Mouse (Mus musculus): ENCODE data around the gene Pot1a. TPM values are rescaled to one million over a fixed set of nuclear protein-coding genes. Genes with fewer than 3 reads are reported as not detected.

Gene Pot1a
- total and polyA plus RNA-seq, 3 experiments, result 19.9 to 22.0 TPM; not detected in 1

GRCm38 (mm10) chr6:25752651-25753050, 56.4 kb downstream of the Pot1a start:
- H3K9me3 ChIP-seq (replicated peaks; ENCODE audit: insufficient read depth, low read length), result no peaks in the 10 kb centered on the region
- TF ChIP-seq MYB (IDR thresholded peaks at IDR 0.05; ENCODE audit: low read depth, low read length), result no peak
- no peak for TF ChIP-seq SIN3A (IDR thresholded peaks at IDR 0.05; ENCODE audit: low read length)
- no peak for TF ChIP-seq TAL1 (IDR thresholded peaks at IDR 0.05; ENCODE audit: low read length)
- no peak for TF ChIP-seq MXI1 (IDR thresholded peaks at IDR 0.05; ENCODE audit: low read depth, low read length)
- no peak for TF ChIP-seq MAFK (IDR thresholded peaks at IDR 0.05; ENCODE audit: borderline replicate concordance, low read depth, low read length)
- TF ChIP-seq POLR2AphosphoS5 (IDR thresholded peaks at IDR 0.05; ENCODE audit: borderline replicate concordance, low read depth, low read length), result no peak
- TF ChIP-seq RCOR1 (IDR thresholded peaks at IDR 0.05; ENCODE audit: low read depth, low read length), result no peak
- no peak for TF ChIP-seq JUND (IDR thresholded peaks at IDR 0.05; ENCODE audit: low read depth, low read length)
- no peak for TF ChIP-seq TCF12 (IDR thresholded peaks at IDR 0.05; ENCODE audit: low read depth, low read length)
- TF ChIP-seq CHD1 (IDR thresholded peaks at IDR 0.05; ENCODE audit: low read depth, low read length), result no peak
- TF ChIP-seq RAD21 (IDR thresholded peaks at IDR 0.05; ENCODE audit: low read depth, low read length), result no peak; the same call in 1 of the 2 replicates
- no peak for TF ChIP-seq ZKSCAN1 (IDR thresholded peaks at IDR 0.05; ENCODE audit: low read depth, low read length)
- TF ChIP-seq POLR2AphosphoS2 (IDR thresholded peaks at IDR 0.05; ENCODE audit: low read length), result no peak
- no peak for TF ChIP-seq MEF2A (IDR thresholded peaks at IDR 0.05; ENCODE audit: extremely low read depth, insufficient replicate concordance, low read depth, low read length, poor library complexity, severe bottlenecking)
- TF ChIP-seq MAZ (IDR thresholded peaks at IDR 0.05; ENCODE audit: low read depth, low read length), result no peak
- TF ChIP-seq USF2 (IDR thresholded peaks at IDR 0.05; ENCODE audit: borderline replicate concordance in 1 of 2, insufficient read depth in 1 of 2, low read depth in 1 of 2, low read length in 2 of 2), result no peak
- H3K36me3 ChIP-seq (ENCODE audit: control insufficient read depth in 1 of 2, insufficient read depth in 2 of 2, low read length in 2 of 2), result peaks cover 0 to 8% of the 10 kb centered on the region in 2 experiments; a peak in 2 of 4 replicates
- no peaks in the 10 kb centered on the region for H3K79me2 ChIP-seq (ENCODE audit: control insufficient read depth, insufficient read depth, low read length, poor library complexity)
- no peak for DNase-seq (ENCODE audit: low read depth, low spot score)
- H3K27me3 ChIP-seq (ENCODE audit: control insufficient read depth in 1 of 2, insufficient read depth in 2 of 2, low read length in 2 of 2), result no peaks in the 10 kb centered on the region
- no peak overlapping the region for H3K4me3 ChIP-seq (ENCODE audit: control insufficient read depth in 1 of 2, insufficient read depth in 1 of 2, low read depth in 2 of 2, low read length in 2 of 2)
- no peaks in the 10 kb centered on the region for H3K4me1 ChIP-seq (ENCODE audit: control insufficient read depth in 1 of 2, insufficient read depth in 2 of 2, low read length in 2 of 2)
- no peak overlapping the region for H3K27ac ChIP-seq (ENCODE audit: control insufficient read depth, low read depth, low read length)
- H3K9ac ChIP-seq (ENCODE audit: control insufficient read depth, low read depth, low read length, poor library complexity, severe bottlenecking), result no peak overlapping the region

- TF ChIP-seq MYB (IDR thresholded peaks at IDR 0.05; ENCODE audit: low read depth, low read length), result no peak
- no peak for TF ChIP-seq GATA1 (IDR thresholded peaks at IDR 0.05; ENCODE audit: low read depth, low read length)
- TF ChIP-seq MEF2A (IDR thresholded peaks at IDR 0.05; ENCODE audit: extremely low read depth, insufficient replicate concordance, low read depth, low read length, poor library complexity, severe bottlenecking), result no peak
- no peak for TF ChIP-seq SMC3 (IDR thresholded peaks at IDR 0.05; ENCODE audit: low read depth, low read length)
- no peak for TF ChIP-seq RAD21 (IDR thresholded peaks at IDR 0.05; ENCODE audit: low read depth, low read length)
- no peak for TF ChIP-seq UBTF (IDR thresholded peaks at IDR 0.05; ENCODE audit: borderline replicate concordance, insufficient read depth, low read depth, low read length)
- no peak for TF ChIP-seq NELFE (IDR thresholded peaks at IDR 0.05; ENCODE audit: low read depth, low read length)
- TF ChIP-seq RCOR1 (IDR thresholded peaks at IDR 0.05; ENCODE audit: low read depth, low read length), result no peak
- TF ChIP-seq USF1 (IDR thresholded peaks at IDR 0.05; ENCODE audit: low read depth, low read length), result no peak
- TF ChIP-seq ETS1 (IDR thresholded peaks at IDR 0.05; ENCODE audit: low read depth, low read length), result no peak
- TF ChIP-seq POLR2AphosphoS5 (IDR thresholded peaks at IDR 0.05; ENCODE audit: borderline replicate concordance, low read depth, low read length), result no peak
- no peak for TF ChIP-seq MYC (IDR thresholded peaks at IDR 0.05; ENCODE audit: low read depth, low read length)
- TF ChIP-seq TCF12 (IDR thresholded peaks at IDR 0.05; ENCODE audit: low read depth, low read length), result no peak
- no peak for TF ChIP-seq MAFK (IDR thresholded peaks at IDR 0.05; ENCODE audit: borderline replicate concordance, low read depth, low read length)
- TF ChIP-seq NRF1 (IDR thresholded peaks at IDR 0.05; ENCODE audit: insufficient read depth, low read depth, low read length, poor library complexity, severe bottlenecking), result no peak
- TF ChIP-seq CHD1 (IDR thresholded peaks at IDR 0.05; ENCODE audit: low read depth, low read length), result no peak
- Histone ChIP-seq H3K36me3 (ENCODE audit: control insufficient read depth in 1 of 2, insufficient read depth in 2 of 2, low read length in 2 of 2) (no peaks in the 10 kb centered on the region), H3K9ac (ENCODE audit: control insufficient read depth, low read depth, low read length, poor library complexity, severe bottlenecking) (no peak overlapping the region), H3K79me2 (ENCODE audit: control insufficient read depth, insufficient read depth, low read length, poor library complexity) (no peaks in the 10 kb centered on the region), H3K27ac (ENCODE audit: control insufficient read depth, low read depth, low read length) (no peak overlapping the region), H3K27me3 (ENCODE audit: control insufficient read depth in 1 of 2, insufficient read depth in 2 of 2, low read length in 2 of 2) (no peaks in the 10 kb centered on the region), H3K9me3 (replicated peaks; ENCODE audit: insufficient read depth, low read length) (no peaks in the 10 kb centered on the region), H3K4me1 (ENCODE audit: control insufficient read depth in 1 of 2, insufficient read depth in 2 of 2, low read length in 2 of 2) (no peaks in the 10 kb centered on the region), H3K4me3 (ENCODE audit: control insufficient read depth in 1 of 2, insufficient read depth in 1 of 2, low read depth in 2 of 2, low read length in 2 of 2) (no peak overlapping the region)
- no peak for DNase-seq (ENCODE audit: low read depth, low spot score)
Observed at GRCm38 (mm10) chr6:25736533-25736932, 72.5 kb downstream of the Pot1a start.

Measured in MEL (cell line).